8 mouse cellular contexts compared by ENCODE assay signal in the genomic region with DNA sequence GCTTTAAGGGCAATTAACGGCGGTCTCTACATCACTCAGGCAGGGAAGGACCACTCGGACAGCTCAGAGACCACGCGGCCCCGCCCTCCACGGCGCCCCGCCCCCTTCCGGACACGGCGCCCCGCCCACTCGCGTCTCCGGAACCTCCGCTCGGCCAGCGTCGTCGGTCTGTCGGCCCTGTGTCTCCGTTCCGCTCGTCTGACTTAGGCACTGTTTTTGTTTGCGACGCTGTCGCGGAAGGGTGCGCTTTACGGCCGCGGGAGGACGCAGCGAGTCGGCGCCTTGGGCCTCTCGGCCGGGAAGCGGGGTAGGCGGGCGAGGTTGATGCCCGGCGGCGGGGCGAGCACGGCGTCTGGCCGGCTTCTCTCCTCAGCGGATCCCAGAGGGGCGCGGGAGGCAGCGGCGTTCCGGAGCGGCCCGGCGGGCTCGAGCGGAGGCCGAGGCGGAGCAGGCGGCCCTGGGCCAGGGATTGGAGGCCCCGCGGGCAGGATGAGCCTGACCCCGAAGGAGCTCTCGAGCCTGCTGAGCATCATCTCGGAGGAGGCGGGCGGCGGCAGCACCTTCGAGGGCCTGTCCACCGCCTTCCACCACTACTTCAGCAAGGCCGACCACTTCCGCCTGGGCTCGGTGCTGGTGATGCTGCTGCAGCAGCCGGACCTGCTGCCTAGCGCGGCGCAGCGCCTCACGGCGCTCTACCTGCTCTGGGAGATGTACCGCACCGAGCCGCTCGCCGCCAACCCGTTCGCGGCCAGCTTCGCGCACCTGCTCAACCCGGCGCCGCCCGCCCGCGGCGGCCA. TPM values are rescaled to one million over a fixed set of nuclear protein-coding genes. Genes with fewer than 3 reads are reported as not detected.
DNase-seq lines count a peak whose midpoint lies in the region; ATAC-seq and TF ChIP-seq lines count a peak whose summit lies in the region.

No protein-coding gene starts in this region.

- peak; percentile 99 for DNase-seq in ZHBTc4 (ENCODE audit: low read depth, low spot score)
- DNase-seq in gastrocnemius, adult 2 months, result peak; percentile 98
- DNase-seq in hindbrain, postnatal 0 days (ENCODE audit: low spot score), result peak; percentile 98
- DNase-seq in left cerebral cortex, adult 2 months (ENCODE audit: extremely low spot score in 1 of 2, low spot score in 2 of 2), result peak; percentile 99
- DNase-seq in right cerebral cortex, adult 2 months (ENCODE audit: low spot score in 2 of 2), result peak; percentile 100
- DNase-seq in urinary bladder, postnatal 14 days (ENCODE audit: low spot score), result peak; percentile 97

- WGBS in hindbrain, postnatal 0 days, result 2% methylated on average over 91 of the region's 100 CpGs

- H3K9ac ChIP-seq in hindbrain, postnatal 0 days (replicated peaks; ENCODE audit: low read length), result peak overlapping the region; percentile 96

- peak overlapping the region; percentile 94 for H3K27ac ChIP-seq in gastrocnemius, adult 2 months
- peak overlapping the region; percentile 95 for H3K27ac ChIP-seq in hindbrain, postnatal 0 days
- peak overlapping the region; percentile 89 for H3K27ac ChIP-seq in left cerebral cortex, adult 2 months

- H3K9me3 ChIP-seq in hindbrain, postnatal 0 days (ENCODE audit: low read length), result no peaks in the 10 kb centered on the region

- intact Hi-C loops in gastrocnemius, adult 2 months (cut with DNase I), result no loop called here
- intact Hi-C loops in left cerebral cortex, adult 2 months (cut with DNase I), result loop anchor here (5.0 to 10.0 kb wide), 2 partner anchors 117 to 341 kb away; partner anchors contain the start of genes Creg2 and Npas2

- H3K4me3 ChIP-seq in gastrocnemius, adult 2 months, result peak overlapping the region; percentile 93
- H3K4me3 ChIP-seq in hindbrain, postnatal 0 days (ENCODE audit: low read length), result peak overlapping the region; percentile 92
- peak overlapping the region; percentile 73 for H3K4me3 ChIP-seq in left cerebral cortex, adult 2 months

- peaks cover 22% of the 10 kb centered on the region for H3K36me3 ChIP-seq in hindbrain, postnatal 0 days (ENCODE audit: insufficient read depth, low read length)

- peak overlapping the region; percentile 89 for H3K4me2 ChIP-seq in hindbrain, postnatal 0 days (ENCODE audit: low read depth, low read length)

- TF ChIP-seq CTCF in gastrocnemius, adult 2 months (IDR thresholded peaks at IDR 0.05), result no peak
- no peak; the same call in 1 of the 2 replicates for TF ChIP-seq CTCF in hindbrain, postnatal 0 days (IDR thresholded peaks at IDR 0.05; ENCODE audit: low read depth)
- TF ChIP-seq CTCF in left cerebral cortex, adult 2 months (IDR thresholded peaks at IDR 0.05), result no peak

- peaks cover 6% of the 10 kb centered on the region; the same call in 1 of the 2 replicates for H3K4me1 ChIP-seq in hindbrain, postnatal 0 days (ENCODE audit: insufficient read depth, low read length)

- no peaks in the 10 kb centered on the region for H3K27me3 ChIP-seq in hindbrain, postnatal 0 days (ENCODE audit: insufficient read depth, low read length)

- peak; percentile 95 for ATAC-seq in common myeloid progenitor, adult 5-6 weeks (replicated peaks; ENCODE audit: low read depth, poor library complexity, severe bottlenecking)
- peak; percentile 92 for ATAC-seq in hindbrain, postnatal 0 days
- peak; percentile 99 for ATAC-seq in megakaryocyte, adult 5-6 weeks (ENCODE audit: poor library complexity, severe bottlenecking)

RNA-seq across cellular contexts. Expression of gene Cnot11, which starts 0.9 kb away (rescaled TPM):
- 24.2 and 30.9 TPM in 2 replicates for total RNA-seq in common myeloid progenitor, adult 5-6 weeks (2017)
- total RNA-seq in gastrocnemius, adult 2 months (2021), result 10 to 100 TPM; 18.3 to 18.8 TPM
- total RNA-seq in hindbrain, postnatal 0 days (2014; rRNA removed), result 26.4 and 31.7 TPM in 2 replicates
- 12.3 and 12.7 TPM in 2 replicates for polyA plus RNA-seq in hindbrain, postnatal 0 days (2015; fragmentation: Nextera tagmentation; extraction: Ambion mirVana)
- 10 to 100 TPM; 22.8 to 26.4 TPM for total RNA-seq in left cerebral cortex, adult 2 months (2021)
- total RNA-seq in megakaryocyte, adult 5-6 weeks (2015), result 16.9 and 17.9 TPM in 2 replicates
- 18.1 and 20.2 TPM in 2 replicates for total RNA-seq in megakaryocyte, adult 5-6 weeks (2017)

RNA-seq across cellular contexts. Expression of gene Rnf149, which starts 41.5 kb away (rescaled TPM):
- 30.4 and 40.7 TPM in 2 replicates for total RNA-seq in common myeloid progenitor, adult 5-6 weeks (2017)
- total RNA-seq in gastrocnemius, adult 2 months (2021), result 1 to 10 TPM; 6.9 to 8.3 TPM
- 13.0 and 14.5 TPM in 2 replicates for total RNA-seq in hindbrain, postnatal 0 days (2014; rRNA removed)
- 22.3 and 24.4 TPM in 2 replicates for polyA plus RNA-seq in hindbrain, postnatal 0 days (2015; fragmentation: Nextera tagmentation; extraction: Ambion mirVana)
- 10 to 100 TPM; 30.8 to 30.9 TPM for total RNA-seq in left cerebral cortex, adult 2 months (2021)
- total RNA-seq in megakaryocyte, adult 5-6 weeks (2015), result 56.1 and 61.0 TPM in 2 replicates
- 69.5 and 70.7 TPM in 2 replicates for total RNA-seq in megakaryocyte, adult 5-6 weeks (2017)

RNA-seq across cellular contexts. Expression of gene Tbc1d8, which starts 57.2 kb away (rescaled TPM):
- 4.1 and 6.7 TPM in 2 replicates for total RNA-seq in common myeloid progenitor, adult 5-6 weeks (2017)
- total RNA-seq in gastrocnemius, adult 2 months (2021), result 1 to 10 TPM; 8.3 to 9.7 TPM
- total RNA-seq in hindbrain, postnatal 0 days (2014; rRNA removed), result 17.4 and 17.7 TPM in 2 replicates
- 7.6 and 7.8 TPM in 2 replicates for polyA plus RNA-seq in hindbrain, postnatal 0 days (2015; fragmentation: Nextera tagmentation; extraction: Ambion mirVana)
- total RNA-seq in left cerebral cortex, adult 2 months (2021), result 10 to 100 TPM; 18.3 to 20.2 TPM
- total RNA-seq in megakaryocyte, adult 5-6 weeks (2015), result 60.6 and 61.8 TPM in 2 replicates
- 35.5 and 46.5 TPM in 2 replicates for total RNA-seq in megakaryocyte, adult 5-6 weeks (2017)

Comparison
In these comparisons a context has a peak if more than half of its experiments do, and no peak if none do; other contexts are left out.
1. Peak in every context shown above with its lines: DNase-seq, ATAC-seq, H3K4me3 ChIP-seq and H3K27ac ChIP-seq.